ENCODE assay signal across 8 mouse cellular contexts in the genomic region with DNA sequence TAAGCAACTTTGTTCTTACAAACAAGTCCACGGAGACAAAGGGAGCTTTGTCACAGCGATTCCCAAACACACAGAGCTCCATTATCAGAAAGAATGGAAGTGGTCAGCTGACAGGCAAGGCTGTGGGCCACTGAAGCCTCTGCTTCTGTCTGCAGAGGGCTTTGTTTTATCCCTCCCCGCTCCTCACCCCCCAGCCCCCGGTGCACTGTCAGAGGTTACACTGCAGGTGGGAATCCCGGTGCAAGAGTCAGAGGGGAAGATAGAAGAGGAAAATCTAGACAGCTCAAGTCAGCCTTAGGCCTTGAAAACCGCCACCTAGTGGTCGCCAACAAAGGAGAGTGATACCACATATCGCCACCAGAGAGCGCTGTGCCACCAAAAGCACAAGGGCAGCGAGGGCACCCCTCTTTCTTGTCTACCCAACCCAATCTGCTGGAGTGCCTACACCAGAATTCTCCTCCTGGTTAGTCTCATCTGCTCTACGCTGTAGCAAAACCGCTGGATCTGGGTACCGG. TPM values are rescaled to one million over a fixed set of nuclear protein-coding genes. Genes with fewer than 3 reads are reported as not detected.
A peak's percentile ranks its signal among the peaks of the same experiment; 100 is the strongest.
DNase-seq lines count a peak whose midpoint lies in the region; ATAC-seq lines count a peak whose summit lies in the region.

No protein-coding gene starts in this region.

- H3K36me3 ChIP-seq in hindbrain, embryonic 13.5 days, result no peaks in the 10 kb centered on the region

- no peak overlapping the region for H3K9ac ChIP-seq in hindbrain, embryonic 13.5 days

- H3K9me3 ChIP-seq in hindbrain, embryonic 13.5 days, result no peaks in the 10 kb centered on the region

- peak; percentile 96 for DNase-seq in NIH3T3 (ENCODE audit: low read depth)
- DNase-seq in cerebellum, adult 9-10 months, result peak; percentile 92
- DNase-seq in layer of hippocampus, postnatal 36 days, result peak; percentile 90 to 92
- DNase-seq in lung, postnatal 36 days, result peak; percentile 93
- peak; percentile 91 for DNase-seq in retina, embryonic 14.5 days (ENCODE audit: low spot score)
- peak; percentile 91 for DNase-seq in thymus, postnatal 25 days

- H3K27me3 ChIP-seq in hindbrain, embryonic 13.5 days, result peaks cover 11% of the 10 kb centered on the region; the same call in 1 of the 2 replicates

- ATAC-seq in frontal cortex, adult (ENCODE audit: low TSS enrichment), result peak; percentile 80
- ATAC-seq in hindbrain, embryonic 13.5 days (ENCODE audit: low FRiP score), result peak; percentile 61

- peak overlapping the region; percentile 25; the same call in 1 of the 2 replicates for H3K27ac ChIP-seq in hindbrain, embryonic 13.5 days

- no peak overlapping the region for H3K4me2 ChIP-seq in hindbrain, embryonic 13.5 days

- peaks cover 11% of the 10 kb centered on the region; the same call in 1 of the 2 replicates for H3K4me1 ChIP-seq in hindbrain, embryonic 13.5 days (replicated peaks)

- WGBS in hindbrain, embryonic 13.5 days, result 5% methylated on average over 13 of the region's 13 CpGs

- H3K4me3 ChIP-seq in hindbrain, embryonic 13.5 days, result no peak overlapping the region

RNA-seq across cellular contexts. Expression of a gene that starts 35.4 kb away (rescaled TPM):
- polyA plus RNA-seq in hindbrain, embryonic 13.5 days (2015; fragmentation: Nextera tagmentation; extraction: Ambion mirVana), result 40.8 and 44.4 TPM in 2 replicates
- 100 to 1,000 TPM; 112 to 121 TPM for total RNA-seq in layer of hippocampus, postnatal 36 days (2021)

RNA-seq across cellular contexts. Expression of a gene that starts 36.7 kb away (rescaled TPM):
- 1.1 and 1.6 TPM in 2 replicates for polyA plus RNA-seq in hindbrain, embryonic 13.5 days (2015; fragmentation: Nextera tagmentation; extraction: Ambion mirVana)
- 100 to 1,000 TPM; 127 to 142 TPM for total RNA-seq in layer of hippocampus, postnatal 36 days (2021)
